Mouse (Mus musculus) spleen, adult 18-20 months (tissue): ENCODE results near the gene Prrc2a.

Source experiments
- DNase-seq, 2 experiments: peaks; one replicate each; pipeline ENCODE4 v3.0.0; 2022; ENCODE audit warnings: mixed read lengths in 2 of 2

Gene Prrc2a

DNA sequence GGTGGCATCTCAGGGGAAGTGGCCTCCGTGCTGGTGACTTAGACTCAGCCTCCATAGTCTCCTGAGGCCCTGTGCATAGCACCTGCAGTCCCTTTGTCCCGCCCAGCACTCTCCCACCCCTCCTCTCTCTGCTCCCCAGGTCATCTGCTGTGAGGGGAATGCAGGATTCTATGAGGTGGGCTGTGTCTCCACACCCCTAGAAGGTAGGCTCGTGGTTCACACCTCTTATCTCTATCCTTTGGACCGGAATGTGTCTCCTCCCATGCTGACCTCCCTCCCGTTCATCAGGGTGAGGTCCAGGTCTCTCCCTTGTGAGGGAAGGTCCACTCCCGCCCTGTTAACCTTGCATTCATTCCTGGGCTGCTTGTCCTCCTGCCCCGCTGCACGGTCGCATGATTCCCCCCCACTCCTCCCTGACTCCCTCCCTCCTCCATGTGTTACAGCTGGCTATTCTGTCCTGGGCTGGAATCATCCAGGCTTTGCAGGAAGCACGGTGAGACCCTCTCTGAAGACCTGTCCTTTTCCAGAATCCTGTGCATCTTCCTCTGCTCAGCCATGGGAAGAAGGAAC is 64.4 kb downstream of the Prrc2a start:
- no peak for DNase-seq
